Mouse (Mus musculus) spleen, embryonic (tissue): ENCODE results near the gene Cbr4.

Experiments used
- CTCF ChIA-PET: fragments of 350-600 bp; sonication (Branson Sonifier 250); formaldehyde crosslinking; loops from one replicate; lab custom pipeline; 2022; lab: Charles Lee

The Cbr4 gene

DNA sequence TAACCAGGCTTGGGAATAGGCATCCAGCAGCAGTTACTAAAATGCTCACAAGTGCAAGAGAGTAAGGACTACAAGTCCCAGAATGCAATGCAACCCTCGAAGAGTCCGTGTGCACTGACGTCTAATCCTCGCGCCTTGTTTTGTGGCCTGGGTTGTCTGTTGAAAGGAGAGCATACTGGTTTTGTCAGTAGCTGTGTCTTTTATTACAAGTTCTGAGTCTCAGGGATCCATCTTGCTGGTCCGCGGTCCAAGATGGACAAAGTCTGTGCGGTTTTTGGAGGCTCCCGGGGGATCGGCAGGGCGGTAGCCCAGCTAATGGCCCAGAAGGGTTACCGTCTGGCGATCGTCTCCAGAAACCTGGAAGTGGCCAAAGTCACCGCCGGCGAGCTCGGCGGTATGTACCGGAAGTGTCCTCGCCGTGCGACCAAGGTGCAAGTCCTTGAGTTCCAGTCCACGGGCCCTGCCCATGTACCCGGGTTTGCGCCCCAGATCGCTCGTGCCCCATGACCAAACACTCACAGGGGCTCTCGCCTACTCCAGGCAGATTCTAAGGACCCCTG lies at the start of gene Cbr4:
Cbr4 (plus strand) TSS at position 138 of the 560 bp plus-strand sequence.
- CTCF ChIA-PET = no interaction called here

DNA sequence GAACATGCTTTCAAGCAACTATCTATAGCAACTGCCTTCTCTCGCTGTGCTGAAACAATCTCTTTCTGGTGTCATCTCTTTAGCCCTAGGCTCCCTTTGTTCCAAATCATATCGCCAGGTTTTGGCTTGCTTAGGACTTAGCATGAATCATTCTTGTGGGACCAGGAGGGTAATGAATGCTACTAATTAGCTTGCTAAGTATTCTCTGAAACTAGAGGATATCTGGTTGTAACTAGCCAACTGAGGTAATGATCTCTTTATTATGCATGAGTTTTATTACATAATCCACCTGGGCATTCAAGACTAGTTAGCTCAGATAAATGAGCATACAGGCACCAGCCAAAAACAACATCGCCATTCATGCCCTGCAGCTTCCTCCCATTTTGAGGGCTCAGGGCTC lies 44.5 kb upstream of the Cbr4 start:
- CTCF ChIA-PET = no interaction called here

DNA sequence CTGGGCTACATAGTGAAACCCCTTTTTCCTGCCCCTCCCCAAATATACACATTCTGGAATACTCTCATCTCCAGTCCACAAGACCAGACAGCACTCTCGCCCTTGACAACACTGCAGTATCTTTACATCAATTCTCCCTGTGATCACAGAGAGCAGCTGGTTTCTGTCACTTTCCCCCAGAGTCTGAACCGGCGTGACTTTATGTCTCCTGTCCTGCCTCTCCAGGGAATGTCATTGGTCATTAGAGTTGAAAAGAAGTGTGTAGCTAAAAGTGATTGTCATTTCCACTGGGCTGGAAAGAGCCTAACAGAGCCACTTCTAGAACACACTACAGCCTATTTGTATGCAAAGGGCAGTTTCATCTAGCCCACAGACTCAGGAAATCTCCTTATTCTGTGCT lies 43.2 kb upstream of the Cbr4 start:
- CTCF ChIA-PET = no interaction called here

DNA sequence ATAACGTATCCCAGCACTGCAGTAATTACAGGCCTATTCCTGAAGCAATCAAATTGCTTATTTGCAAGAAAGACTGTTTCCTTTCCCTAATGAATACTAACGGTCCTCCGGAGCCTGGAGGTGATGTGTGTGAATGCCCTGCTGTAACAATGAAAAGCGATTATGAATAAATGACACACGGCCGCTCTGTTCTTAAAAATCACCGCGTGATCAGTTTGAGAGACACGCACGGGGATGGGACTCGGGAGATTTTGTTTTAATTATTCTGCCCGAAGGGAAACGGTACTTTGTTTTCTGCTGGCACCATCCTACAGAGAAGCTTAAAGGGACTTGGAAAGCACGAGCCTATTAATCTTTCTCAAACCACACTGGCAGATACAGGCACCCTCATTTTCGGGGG lies 41.2 kb upstream of the Cbr4 start:
- CTCF ChIA-PET = no interaction called here

DNA sequence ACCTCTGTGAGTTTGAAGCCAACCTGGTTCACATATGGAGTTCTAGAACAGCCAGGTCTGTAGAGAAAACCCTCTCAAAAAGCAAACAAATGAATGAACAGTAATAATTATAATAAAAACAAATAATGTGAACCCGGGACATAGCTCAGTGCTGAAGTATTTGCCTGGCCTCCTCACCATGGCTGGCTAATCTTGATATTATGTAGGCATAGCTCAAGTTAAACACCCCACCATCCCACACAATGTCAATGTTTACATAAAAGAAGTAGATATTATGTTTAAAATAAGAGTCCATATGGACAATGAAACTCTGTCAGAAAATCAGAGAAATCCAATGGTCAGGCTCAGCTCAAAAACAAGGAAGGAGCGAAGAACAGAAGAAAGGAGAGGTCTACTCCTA lies 39.4 kb upstream of the Cbr4 start:
- CTCF ChIA-PET = no interaction called here

DNA sequence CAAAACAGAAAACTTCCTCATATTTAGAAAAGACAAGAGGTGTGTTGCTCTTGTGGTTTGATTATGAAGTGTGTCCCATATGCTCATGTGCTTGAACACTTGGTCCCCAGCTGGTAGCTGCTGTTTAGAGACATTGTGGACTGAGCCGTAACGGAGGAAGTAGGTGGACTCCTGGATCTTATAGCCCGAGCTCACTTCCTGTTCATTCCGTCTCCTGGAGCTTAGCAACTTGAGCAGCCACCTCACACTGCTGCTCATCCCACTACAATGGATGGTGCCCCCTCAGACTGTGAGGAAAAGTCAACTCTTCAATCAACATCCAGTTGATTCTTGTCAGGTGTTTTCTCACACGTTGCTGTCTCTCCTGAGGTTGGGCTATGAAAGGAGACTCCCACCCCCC lies 38.7 kb upstream of the Cbr4 start:
- CTCF ChIA-PET = no interaction called here

DNA sequence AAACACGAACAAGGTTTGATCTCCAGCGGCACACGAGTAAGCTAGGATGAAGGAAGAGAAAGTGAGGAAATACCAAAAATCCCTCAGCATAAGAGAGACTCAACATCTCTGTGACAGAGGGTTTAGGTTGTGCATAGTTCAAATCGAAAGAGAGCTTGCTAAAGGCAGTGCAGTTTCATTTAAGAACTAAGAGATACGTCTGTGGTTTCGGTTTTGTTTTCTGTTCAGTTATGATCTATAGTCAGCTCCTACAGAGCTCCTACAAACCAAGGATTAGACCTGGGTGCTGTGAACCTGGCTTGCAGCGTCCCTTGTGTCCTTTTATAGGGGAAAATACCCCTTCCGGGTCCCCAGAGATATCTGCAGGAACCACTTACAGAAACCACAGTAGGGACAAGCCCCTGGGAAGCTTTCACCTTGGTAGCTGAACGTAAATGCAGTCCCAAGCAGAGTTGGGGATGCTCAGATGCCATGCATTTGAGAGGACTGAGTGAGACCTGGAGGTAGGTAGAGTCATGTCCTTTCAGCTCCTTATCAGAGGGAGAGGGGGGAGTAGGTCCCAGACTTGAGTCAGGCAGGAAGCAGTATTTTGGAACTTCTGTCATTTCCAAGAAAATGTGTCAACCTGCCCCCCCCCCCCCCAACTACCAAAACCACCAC lies 36.5 kb upstream of the Cbr4 start:
- CTCF ChIA-PET = interaction anchor here (0.6 to 0.7 kb wide), 3 partner anchors 109 to 543 kb away, joined by 3 to 6 read pairs (median 4); no protein-coding TSS in a partner anchor

DNA sequence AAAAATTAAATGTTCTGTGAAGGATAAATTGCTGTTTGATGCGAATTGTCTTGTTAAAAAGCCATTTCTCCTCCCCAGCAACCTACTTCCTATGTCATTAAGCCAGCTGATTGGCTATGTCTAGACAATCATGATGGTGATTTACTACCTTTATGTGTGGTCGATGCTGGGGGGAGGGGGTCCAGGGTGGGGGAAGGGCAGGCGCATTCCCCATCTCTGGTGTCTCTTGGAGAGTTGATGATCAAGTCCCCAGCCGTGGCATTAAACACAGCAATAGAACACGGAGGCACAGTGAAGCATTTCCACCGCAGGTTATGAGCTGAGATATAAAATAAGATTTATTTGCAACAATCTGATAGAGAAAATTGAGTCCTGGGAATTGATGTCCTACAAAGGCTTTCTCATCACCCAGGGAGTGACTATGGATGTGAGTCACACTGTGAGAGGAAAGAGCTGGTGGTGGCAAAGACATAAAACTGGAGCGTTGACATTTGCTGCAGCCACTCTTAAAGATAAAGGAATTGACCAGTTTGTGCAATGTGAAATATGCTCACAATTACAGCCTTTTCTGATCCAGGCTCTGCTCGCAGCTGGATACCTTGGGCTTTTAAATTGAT lies 35.7 kb upstream of the Cbr4 start:
- CTCF ChIA-PET = interaction anchor here (0.6 kb wide), 1 partner anchor 544 kb away, joined by 6 read pairs; no protein-coding TSS in a partner anchor

DNA sequence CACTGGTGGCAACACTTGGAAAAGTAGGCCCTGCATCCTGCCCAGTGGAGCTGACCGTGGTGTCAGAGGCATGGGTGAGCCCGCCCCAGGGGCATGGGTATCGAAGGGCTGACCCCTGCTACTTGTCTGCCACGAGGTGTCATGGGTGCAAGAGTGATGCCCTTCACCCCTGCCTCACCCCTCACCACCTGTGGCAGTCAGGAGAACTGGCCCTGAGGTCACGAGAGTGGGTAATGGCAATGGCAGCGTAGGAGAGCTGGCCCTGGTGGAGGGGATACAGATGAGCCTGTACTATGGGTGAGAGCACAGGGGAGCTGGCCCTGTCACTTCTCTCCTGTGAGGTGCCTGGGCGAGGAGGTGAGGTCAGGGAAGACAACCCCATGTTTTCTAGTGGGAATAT lies 27.8 kb upstream of the Cbr4 start:
- CTCF ChIA-PET = no interaction called here

DNA sequence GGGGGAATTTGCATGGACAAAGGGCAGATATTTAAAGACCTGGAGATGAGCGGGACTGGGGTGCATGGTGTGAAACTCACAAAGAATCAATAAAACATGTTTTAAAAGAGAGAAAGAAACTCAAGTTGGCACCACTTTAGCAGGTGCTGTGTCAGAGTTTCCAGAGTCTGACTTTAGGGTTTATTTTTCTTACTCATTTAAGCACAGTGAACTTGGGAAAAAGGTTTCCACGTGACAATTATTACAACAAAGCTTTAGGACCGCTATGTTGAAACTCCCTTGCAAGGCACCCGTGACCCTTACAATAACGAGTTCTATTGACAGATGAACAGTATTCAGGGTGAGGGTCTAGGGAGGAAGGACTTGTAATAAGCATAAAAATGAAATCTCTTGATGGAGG lies 25.3 kb upstream of the Cbr4 start:
- CTCF ChIA-PET = no interaction called here

DNA sequence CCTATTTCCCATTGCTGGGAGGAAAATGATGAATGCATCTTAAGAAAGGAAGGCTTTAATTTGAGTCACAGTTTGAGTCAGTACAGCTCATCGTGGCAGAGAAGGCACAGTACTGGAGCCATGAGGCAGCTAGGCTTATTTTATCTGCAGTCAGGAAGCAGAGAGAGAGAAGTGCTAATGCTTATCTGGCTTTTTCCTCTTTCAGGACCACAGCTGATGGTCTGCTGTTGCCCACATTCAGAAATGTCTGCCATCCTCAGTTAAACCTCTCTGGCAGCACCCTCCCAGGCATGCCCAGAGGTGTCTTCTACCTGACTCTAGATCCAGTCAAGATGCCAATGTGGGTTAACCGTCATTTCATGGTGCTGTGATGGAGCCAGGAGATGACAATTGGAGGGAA lies 23.1 kb upstream of the Cbr4 start:
- CTCF ChIA-PET = no interaction called here

DNA sequence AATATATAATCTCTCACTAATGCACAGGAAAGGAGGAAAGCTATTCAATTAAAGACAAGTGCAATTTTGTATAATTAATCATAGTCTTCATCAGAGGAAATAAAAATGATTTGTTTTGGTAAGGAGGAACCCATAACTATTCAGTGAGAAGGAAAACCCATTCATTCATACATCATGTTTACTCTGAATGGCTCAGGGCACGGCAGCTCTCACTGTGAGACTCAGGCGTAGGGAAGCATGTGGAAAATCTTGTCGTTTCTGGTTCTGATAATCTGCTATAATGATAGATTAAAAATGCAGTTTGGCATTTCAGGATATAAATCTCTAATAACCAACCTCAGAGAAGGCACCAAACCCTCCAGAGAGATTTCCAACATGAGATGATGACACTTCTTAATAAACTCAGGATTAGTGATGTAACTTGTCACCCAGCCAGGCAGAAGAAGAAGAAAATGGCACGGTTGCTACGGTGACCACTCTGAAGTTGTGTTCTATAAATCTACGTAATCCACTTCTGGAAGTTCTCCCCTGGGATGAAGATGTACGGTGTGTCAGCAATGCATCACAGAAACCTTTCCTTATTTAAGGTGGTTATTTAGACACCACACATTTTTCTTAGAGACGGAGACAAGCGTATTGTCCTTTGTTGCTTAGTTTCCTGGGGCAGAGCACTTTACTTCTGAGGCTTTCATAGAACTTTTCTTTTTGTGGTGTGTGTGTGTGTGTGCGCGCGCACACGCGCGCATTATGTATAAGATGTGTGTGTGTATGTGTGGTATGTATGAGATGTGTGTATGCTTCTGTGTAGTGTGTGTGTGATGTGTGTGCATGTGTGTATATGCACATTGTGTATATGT lies 20.6 kb upstream of the Cbr4 start:
- CTCF ChIA-PET = no interaction called here

DNA sequence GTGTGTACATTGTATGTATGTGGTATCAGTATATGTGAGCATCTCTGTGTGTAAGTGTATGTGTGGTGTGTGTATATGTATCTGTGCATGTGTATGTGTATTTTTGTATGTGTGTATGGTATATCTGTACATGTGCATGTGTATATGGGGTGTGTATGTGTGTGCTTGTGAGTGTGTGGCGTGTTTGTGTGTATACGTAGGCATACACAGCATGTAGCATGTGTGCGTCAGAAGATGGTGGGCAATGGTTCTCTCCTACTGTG lies 20.1 kb upstream of the Cbr4 start:
- CTCF ChIA-PET = no interaction called here

DNA sequence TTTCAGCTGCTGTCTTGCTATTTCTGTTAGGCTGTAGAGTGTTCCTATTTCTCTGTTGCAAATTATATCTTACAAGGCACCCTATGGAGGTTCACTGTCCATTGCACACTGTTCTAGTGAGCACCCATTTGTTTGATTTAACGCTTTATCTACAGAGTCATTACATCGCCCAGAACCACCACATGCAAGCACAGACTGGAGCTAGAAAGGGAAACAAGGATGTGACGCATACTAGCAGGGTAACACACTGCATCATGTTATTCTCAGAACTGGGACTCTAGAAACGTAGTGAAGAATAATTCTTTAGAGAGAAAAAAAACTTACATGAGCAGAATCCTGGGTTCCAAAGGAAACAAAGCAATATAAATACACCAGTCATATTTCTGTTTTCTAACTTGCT lies 17.3 kb upstream of the Cbr4 start:
- CTCF ChIA-PET = no interaction called here

DNA sequence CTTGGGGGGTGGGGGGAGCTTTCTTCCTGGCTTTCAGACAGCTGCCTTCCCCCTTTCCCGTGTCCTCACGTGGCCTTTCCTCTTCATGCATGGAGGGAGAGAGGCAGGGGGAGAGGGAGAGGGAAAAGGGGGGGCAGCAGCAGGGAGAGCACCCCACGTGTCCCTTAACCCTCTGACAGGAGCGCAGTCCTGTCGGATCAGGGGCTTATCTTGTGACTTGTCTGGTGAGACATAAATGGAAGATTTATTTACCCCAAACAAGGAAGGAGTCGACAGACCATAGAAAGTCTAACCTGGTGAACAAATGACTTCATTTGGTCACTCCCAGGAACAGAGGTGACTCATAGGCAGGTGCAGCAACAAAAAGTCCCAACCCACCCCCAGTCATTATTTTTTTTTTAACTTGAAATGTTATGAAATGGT lies 12.3 kb upstream of the Cbr4 start:
- CTCF ChIA-PET = no interaction called here

DNA sequence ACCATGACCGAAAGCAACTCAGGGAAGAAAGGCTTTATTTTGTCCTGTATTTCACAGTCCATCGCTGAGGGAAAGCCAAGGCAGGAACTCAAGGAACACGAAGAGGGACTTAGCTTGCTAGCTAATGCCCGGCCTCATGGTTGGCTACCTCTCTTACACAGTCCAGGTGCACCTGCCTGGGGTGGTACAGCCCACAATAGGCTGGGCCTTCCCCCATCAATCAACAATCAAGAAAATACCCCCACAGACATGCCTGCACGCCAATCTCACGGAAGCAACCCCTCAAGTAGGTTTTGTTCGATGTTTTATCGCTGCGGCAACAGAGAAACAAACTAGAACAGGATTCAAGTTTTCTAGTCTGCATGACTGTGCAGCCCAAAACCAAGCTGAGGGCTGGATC lies 11.4 kb upstream of the Cbr4 start:
- CTCF ChIA-PET = no interaction called here

DNA sequence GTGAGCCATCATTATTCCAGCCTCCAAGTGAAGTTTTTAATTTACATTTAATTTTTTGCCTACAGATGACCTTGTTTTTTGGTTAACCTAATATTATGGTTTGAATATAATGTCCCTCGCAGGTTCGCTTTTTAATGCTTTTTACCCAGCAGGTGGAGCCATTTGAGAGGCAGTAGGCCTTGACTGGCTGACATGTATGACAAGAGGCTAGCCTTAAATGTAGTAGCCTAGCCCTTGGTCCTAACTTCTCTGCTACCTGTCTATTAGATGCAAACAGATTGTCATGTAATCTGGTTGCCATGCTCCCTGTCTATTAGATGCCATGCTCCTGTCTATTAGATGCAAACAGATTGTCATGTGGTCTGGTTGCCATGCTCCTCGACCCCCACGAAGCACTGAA lies 9.4 kb upstream of the Cbr4 start:
- CTCF ChIA-PET = no interaction called here

DNA sequence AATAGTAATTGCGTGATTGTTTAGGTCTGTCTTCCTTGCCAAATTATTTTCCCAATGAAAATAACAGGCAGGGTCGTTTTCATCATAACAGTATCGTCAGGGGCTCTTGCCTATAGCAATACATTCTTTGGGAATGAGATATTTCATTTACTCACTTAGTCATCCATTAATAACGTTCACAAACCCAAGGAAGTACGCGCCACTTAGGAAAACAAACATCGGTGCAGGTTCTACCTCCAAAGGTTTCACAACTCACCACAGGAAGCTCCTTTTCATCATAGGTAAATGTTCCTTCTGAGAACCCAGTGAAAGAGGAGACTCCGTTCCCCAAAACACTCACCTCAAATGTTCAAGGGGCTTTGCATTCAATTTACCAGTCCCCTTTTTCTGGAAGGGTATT lies 8.7 kb upstream of the Cbr4 start:
- CTCF ChIA-PET = no interaction called here

DNA sequence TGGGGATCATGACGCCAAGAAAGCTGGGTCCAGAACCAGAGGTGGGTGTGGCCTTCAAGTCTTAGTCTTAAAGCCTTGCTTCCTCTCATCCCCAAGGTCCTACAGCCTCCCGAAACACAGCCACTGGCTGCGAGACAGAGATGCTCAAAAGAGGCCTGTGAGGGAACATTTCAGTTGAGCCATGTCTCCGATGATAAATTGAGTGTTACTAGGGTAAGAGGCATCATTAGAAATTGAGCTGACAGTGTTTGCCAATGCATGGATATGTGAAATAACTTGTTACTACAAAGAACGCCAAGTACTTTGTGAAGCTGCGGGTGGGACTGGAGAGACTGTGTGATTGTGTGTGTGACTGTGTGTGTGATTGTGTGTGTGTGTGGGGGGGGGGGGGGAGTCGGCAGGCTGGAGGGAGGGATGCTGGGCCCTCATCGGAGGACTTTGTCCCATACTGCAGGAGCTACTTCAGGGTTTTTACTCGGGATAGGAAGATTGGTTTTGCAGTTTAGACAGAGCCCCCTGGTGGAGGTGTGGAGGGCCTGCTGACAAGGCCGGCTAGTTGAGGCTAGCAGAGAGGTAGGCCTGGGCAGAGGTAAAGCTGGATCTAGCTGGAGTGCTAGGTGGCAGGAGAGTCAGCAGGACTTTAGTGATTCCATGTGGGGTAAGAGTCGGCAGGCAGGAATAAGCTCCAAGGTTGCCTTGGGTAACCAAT lies 7.9 kb upstream of the Cbr4 start:
- CTCF ChIA-PET = interaction anchor here (0.5 to 0.7 kb wide), 3 partner anchors 11 to 376 kb away, joined by 4 to 6 read pairs (median 5); no protein-coding TSS in a partner anchor

DNA sequence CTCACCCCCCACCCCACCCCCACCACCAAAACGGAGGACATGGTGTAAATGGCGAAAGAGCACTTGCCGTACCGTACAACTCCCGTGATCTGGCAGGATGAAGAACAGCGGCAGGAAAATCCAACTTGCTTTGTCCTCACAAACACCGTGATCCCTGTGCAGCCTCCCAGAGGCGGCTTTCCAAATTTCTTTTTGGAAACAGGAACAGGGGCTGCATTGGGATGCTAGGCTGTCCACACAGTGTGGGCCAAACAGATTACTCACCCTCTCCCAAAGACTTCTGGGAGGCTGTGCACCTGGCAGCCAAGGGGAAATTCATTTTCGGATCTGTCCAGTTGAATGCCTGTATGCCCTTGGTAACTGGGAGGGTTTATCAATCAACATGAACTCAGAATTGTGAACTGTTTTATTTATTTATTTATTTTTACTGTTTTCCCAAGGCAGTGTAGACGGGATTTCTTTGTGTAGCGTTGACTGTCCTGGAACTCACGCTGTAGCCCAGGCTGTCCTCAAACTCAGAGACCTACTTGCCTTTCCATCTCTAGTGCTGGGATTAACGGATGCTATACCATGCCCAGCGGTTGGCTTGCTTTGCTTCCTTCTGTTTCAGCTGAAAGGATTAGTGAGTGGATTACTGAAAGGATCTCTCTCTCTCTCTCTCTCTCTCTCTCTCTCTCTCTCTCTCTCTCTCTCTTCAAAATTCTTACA lies 7.1 kb upstream of the Cbr4 start:
- CTCF ChIA-PET = interaction anchor here (0.6 to 0.7 kb wide), 2 partner anchors 10 to 377 kb away, joined by 5 to 6 read pairs; no protein-coding TSS in a partner anchor

DNA sequence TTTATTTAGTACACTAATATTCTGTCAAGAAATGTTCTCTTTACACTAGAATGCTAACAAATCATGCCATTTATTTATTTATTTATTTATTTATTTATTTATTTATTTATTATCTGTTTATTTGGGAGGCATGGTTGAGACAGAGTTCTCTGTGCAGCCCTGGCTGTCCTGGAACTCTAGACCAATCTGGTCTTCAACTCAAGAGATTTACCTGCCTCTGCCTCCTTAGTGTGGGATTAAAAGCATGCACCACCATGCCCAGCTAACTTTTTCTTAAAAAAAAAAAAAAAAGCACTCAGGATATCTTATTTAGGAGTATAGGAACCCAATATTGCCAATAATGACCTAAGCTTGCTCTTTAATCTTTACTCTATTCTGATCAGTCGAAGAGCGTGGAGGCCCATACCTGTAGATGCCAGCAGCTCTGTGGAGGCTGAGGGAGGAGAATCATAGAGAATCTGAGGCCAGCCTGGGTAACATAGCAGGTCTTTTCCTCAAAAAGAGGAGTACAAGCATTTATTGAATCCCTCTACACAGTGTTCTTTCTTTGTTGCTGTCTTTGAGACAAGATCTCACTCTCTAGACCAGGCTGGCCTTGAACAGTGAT lies 508 bp upstream of the Cbr4 start:
- CTCF ChIA-PET = no interaction called here
